Mouse (Mus musculus) thymus, adult 2 months (tissue): ENCODE results near the gene Fam171a2. TPM values are rescaled to one million over a fixed set of nuclear protein-coding genes. Genes with fewer than 3 reads are reported as not detected.

Experiments
- DNase-seq: peaks from one replicate; pipeline ENCODE4 v3.0.0; 2021
- H3K27ac ChIP-seq: fragments of 200-500 bp; 2 replicates; pipeline ENCODE4 v1.5.1; 2012; ENCODE audit warnings: low read length, control low read depth; ENCODE audit not compliant: control insufficient read depth, insufficient read depth
- H3K27me3 ChIP-seq: fragments of 200-500 bp; 2 replicates; pipeline ENCODE4 v1.6.1; 2012; ENCODE audit warnings: mild to moderate bottlenecking, low read length, moderate library complexity, mixed read lengths; ENCODE audit not compliant: control insufficient read depth, insufficient read depth
- H3K36me3 ChIP-seq: fragments of 200-500 bp; 2 replicates; pipeline ENCODE4 v1.6.1; 2012; ENCODE audit warnings: mild to moderate bottlenecking, low read length, moderate library complexity; ENCODE audit not compliant: control insufficient read depth, insufficient read depth
- H3K4me1 ChIP-seq: fragments of 200-500 bp; replicated peaks from 2 replicates; pipeline ENCODE4 v1.6.1; 2012; ENCODE audit warnings: low read length; ENCODE audit not compliant: control insufficient read depth, insufficient read depth
- H3K4me3 ChIP-seq: fragments of 200-500 bp; 2 replicates; pipeline ENCODE4 v1.5.1; 2012; ENCODE audit warnings: mild to moderate bottlenecking, low read length, control low read depth, moderate library complexity; ENCODE audit not compliant: control insufficient read depth, insufficient read depth
- CTCF ChIP-seq: fragments of 200-500 bp; IDR thresholded peaks from 2 replicates; pipeline ENCODE4 v1.5.1; 2012; ENCODE audit warnings: mild to moderate bottlenecking, control low read depth, low read length, moderate library complexity, borderline replicate concordance; ENCODE audit not compliant: control insufficient read depth, poor library complexity, insufficient read depth; ENCODE audit errors: extremely low read depth
- POLR2A ChIP-seq: fragments of 200-500 bp; IDR thresholded peaks from 2 replicates; pipeline ENCODE4 v1.6.1; 2012; ENCODE audit warnings: mild to moderate bottlenecking, low read length, control low read depth, moderate library complexity; ENCODE audit not compliant: control insufficient read depth, poor library complexity, insufficient read depth; ENCODE audit errors: extremely low read depth
- WGBS: fragments of 180-500 bp; shearing (Covaris S2); methylation state at CpG from one replicate; pipeline ENCODE4 v1.1.7; 2018; 5-methylcytosine and 5-hydroxymethylcytosine counted together
- polyA plus RNA-seq: library from polyadenylated mRNA; depleted of rRNA; stranded (reverse); fragments of >200 nt; gene quantifications from 2 replicates; pipeline ENCODE4 v1.2.3, GENCODE M21; 2012

Gene Fam171a2
- polyA plus RNA-seq, 1 experiment, result 2.6 TPM

GRCm38 (mm10) chr11:102430121-102431017 is 17.1 kb downstream of the Fam171a2 start, which contains the start of gene Grn:
Grn (plus strand) TSS chr11:102430315.
- no peaks in the 10 kb centered on the region for H3K36me3 ChIP-seq
- WGBS, result under 1% methylated on average over 29 of the region's 29 CpGs
- TF ChIP-seq CTCF (no peak), POLR2A (0 out of 2 replicates have a peak, but pooled peaks have one; percentile 19)
- H3K4me3 ChIP-seq, result peak within 1 kb of the TSS; percentile 57
- peak; percentile 61 for DNase-seq
- peaks cover 19% of the 10 kb centered on the region for H3K4me1 ChIP-seq
- H3K27me3 ChIP-seq, result no peaks in the 10 kb centered on the region
- no peak within 1 kb of the TSS; the same call in 1 of the 2 replicates for H3K27ac ChIP-seq

GRCm38 (mm10) chr11:102429551-102429950 is 17.9 kb downstream of the Fam171a2 start:
- Histone ChIP-seq H3K36me3 (no peaks in the 10 kb centered on the region), H3K4me3 (no peak overlapping the region), H3K27me3 (no peaks in the 10 kb centered on the region), H3K4me1 (peaks cover 19% of the 10 kb centered on the region), H3K27ac (no peak overlapping the region)
- DNase-seq, result no peak
- 39% methylated on average over 3 of the region's 3 CpGs for WGBS
- TF ChIP-seq CTCF (no peak), POLR2A (no peak)

GRCm38 (mm10) chr11:102428981-102429540 is 18.4 kb downstream of the Fam171a2 start:
- H3K27ac ChIP-seq, result no peak overlapping the region
- H3K4me3 ChIP-seq, result no peak overlapping the region
- H3K4me1 ChIP-seq, result peaks cover 19% of the 10 kb centered on the region
- H3K27me3 ChIP-seq, result no peaks in the 10 kb centered on the region
- 29% methylated on average over 8 of the region's 8 CpGs for WGBS
- no peak for DNase-seq
- H3K36me3 ChIP-seq, result no peaks in the 10 kb centered on the region
- no peak for TF ChIP-seq CTCF
- TF ChIP-seq POLR2A, result no peak

GRCm38 (mm10) chr11:102425555-102426316 is 21.7 kb downstream of the Fam171a2 start:
- Histone ChIP-seq H3K4me1 (peaks cover 7% of the 10 kb centered on the region), H3K4me3 (no peak overlapping the region), H3K27ac (no peak overlapping the region), H3K27me3 (no peaks in the 10 kb centered on the region), H3K36me3 (no peaks in the 10 kb centered on the region)
- no peak for DNase-seq
- 91% methylated on average over 8 of the region's 8 CpGs for WGBS
- no peak for TF ChIP-seq POLR2A

GRCm38 (mm10) chr11:102424666-102425065 is 22.8 kb downstream of the Fam171a2 start:
- Histone ChIP-seq H3K36me3 (no peaks in the 10 kb centered on the region), H3K27ac (no peak overlapping the region), H3K27me3 (no peaks in the 10 kb centered on the region), H3K4me1 (no peaks in the 10 kb centered on the region), H3K4me3 (no peak overlapping the region)
- no peak for TF ChIP-seq CTCF
- TF ChIP-seq POLR2A, result no peak
- no peak for DNase-seq
- WGBS, result 93% methylated on average over 6 of the region's 6 CpGs

GRCm38 (mm10) chr11:102421559-102421958 is 25.9 kb downstream of the Fam171a2 start:
- WGBS, result 74% methylated on average over 8 of the region's 8 CpGs
- TF ChIP-seq POLR2A, result no peak
- Histone ChIP-seq H3K36me3 (no peaks in the 10 kb centered on the region), H3K4me3 (no peak overlapping the region), H3K4me1 (no peaks in the 10 kb centered on the region), H3K27ac (no peak overlapping the region), H3K27me3 (no peaks in the 10 kb centered on the region)
- DNase-seq, result no peak
